Mouse (Mus musculus): ENCODE results near the gene Ero1l.

The Ero1l gene

GRCm38 (mm10) chr14:45307630-45308328 lies 10.8 kb downstream of the Ero1l start:
- no peak for DNase-seq (ENCODE audit: extremely low spot score, low read depth, low spot score)

- no peak for DNase-seq (ENCODE audit: extremely low spot score, low read depth, low spot score)
Measured at GRCm38 (mm10) chr14:45305852-45306251, 12.7 kb downstream of the Ero1l start.

GRCm38 (mm10) chr14:45304389-45304788 lies 14.2 kb downstream of the Ero1l start:
- DNase-seq (ENCODE audit: extremely low spot score, low read depth, low spot score) = no peak

- no peak for DNase-seq (ENCODE audit: extremely low spot score, low read depth, low spot score)
Measured at GRCm38 (mm10) chr14:45303939-45304338, 14.6 kb downstream of the Ero1l start.

- no peak for DNase-seq (ENCODE audit: extremely low spot score, low read depth, low spot score)
Measured at GRCm38 (mm10) chr14:45291608-45292007, 27.0 kb downstream of the Ero1l start.

- DNase-seq (ENCODE audit: extremely low spot score, low read depth, low spot score) = no peak
Measured at GRCm38 (mm10) chr14:45282066-45282465, 36.5 kb downstream of the Ero1l start.

GRCm38 (mm10) chr14:45275816-45276215 lies 42.8 kb downstream of the Ero1l start:
- no peak for DNase-seq (ENCODE audit: extremely low spot score, low read depth, low spot score)

GRCm38 (mm10) chr14:45263831-45264592 lies 54.6 kb downstream of the Ero1l start:
- no peak for DNase-seq (ENCODE audit: extremely low spot score, low read depth, low spot score)

GRCm38 (mm10) chr14:45251548-45252076 lies 67.0 kb downstream of the Ero1l start:
- DNase-seq (ENCODE audit: extremely low spot score, low read depth, low spot score) = no peak

GRCm38 (mm10) chr14:45241613-45242012 lies 77.0 kb downstream of the Ero1l start:
- DNase-seq (ENCODE audit: extremely low spot score, low read depth, low spot score) = no peak

- DNase-seq (ENCODE audit: extremely low spot score, low read depth, low spot score) = no peak
Measured at GRCm38 (mm10) chr14:45239042-45239441, 79.5 kb downstream of the Ero1l start.
